Mouse (Mus musculus): ENCODE measurements at regions not wholly inside any gene's neighbourhood (a gene's known extent, or its start where the extent isn't known, plus 50 kb on each side); places are given as distances from the start of the nearest gene placed in this dataset.

- no peak for TF ChIP-seq MAFK (IDR thresholded peaks at IDR 0.05; ENCODE audit: insufficient read depth, low read depth, low read length)
- no peak for TF ChIP-seq ZNF384 (IDR thresholded peaks at IDR 0.05; ENCODE audit: low read depth, low read length)
- no peak for TF ChIP-seq ZC3H11A (IDR thresholded peaks at IDR 0.05; ENCODE audit: borderline replicate concordance, low read depth, low read length)
Measured at GRCm38 (mm10) chr7:40702191-40703045, 195.7 kb upstream of the Vstm2b start.
